Mouse (Mus musculus) thymus, postnatal 4 days (tissue): ENCODE measurements around the gene Lekr1.
A peak's percentile ranks its signal among the peaks of the same experiment; 100 is the strongest.

Experiments used
- DNase-seq: peaks from one replicate; pipeline ENCODE4 v3.0.0; 2021

The Lekr1 gene

DNA sequence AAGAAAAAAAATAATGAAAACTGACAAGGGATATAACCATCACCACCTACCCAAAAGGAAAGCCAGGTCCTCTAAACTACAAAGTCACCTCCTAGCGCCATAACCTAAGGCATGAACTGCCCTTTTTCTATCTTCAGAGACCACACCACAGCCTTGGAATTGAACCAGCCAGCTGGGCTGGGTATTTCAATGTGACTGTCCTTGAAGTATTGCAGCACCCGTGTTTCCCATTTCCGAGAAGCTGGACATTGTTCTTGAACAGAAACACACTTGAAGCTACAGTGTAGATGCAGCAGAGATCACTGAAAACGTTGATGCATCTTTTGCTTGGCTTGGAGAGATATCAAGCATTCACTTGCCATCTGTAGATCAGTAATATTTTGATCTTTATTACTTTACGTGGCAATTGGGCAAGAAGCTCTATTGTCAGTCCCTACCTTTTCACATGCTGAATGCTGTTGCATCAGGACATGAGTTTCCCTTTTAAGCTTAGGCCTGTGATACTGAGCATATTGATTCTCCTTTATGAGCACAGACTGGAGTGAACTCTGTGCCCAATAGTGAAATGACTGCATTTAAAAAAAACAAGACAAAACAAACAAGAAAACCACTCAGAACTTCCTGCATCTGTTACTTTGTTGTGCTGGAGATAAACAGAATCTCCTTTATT is 176.6 kb downstream of the Lekr1 start:
- no peak for DNase-seq

DNA sequence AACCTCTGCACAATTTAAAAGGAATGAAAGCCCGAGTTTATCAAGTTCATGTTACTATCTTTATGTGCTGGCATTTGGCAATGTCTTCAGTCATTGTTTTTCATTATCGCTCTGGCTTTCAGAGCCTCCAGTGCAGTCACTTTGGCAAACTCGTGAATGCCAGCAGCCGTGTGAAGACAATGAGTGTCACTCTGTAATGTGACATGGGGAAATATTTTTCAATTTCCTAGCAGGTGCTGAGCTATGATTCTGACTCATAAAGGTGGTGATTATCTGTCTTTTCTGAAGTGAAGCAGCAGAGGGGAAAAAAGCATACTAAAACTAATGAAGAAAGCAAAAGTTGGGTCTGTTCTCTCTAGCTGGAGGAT is 177.1 kb downstream of the Lekr1 start:
- DNase-seq = no peak

DNA sequence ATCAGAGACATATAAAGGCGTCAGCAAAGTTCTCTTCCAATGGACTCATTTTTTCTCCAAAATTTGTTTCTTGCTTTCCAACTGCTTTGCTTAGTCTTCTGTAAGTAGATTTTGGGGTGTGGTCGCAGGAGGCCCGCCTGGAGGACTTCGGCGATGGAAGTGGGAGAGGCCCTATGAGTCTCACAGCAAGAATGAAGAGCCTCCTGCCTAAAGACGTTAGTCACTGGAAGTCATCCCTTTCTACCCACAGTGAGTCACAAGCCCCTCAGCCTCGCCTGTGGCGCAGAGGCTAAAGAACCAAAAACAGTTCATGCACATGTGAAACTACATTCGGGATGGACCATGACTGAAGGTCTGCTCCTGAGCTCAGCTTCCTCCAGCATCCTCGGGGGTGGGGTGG is 178.3 kb downstream of the Lekr1 start:
- no peak for DNase-seq

DNA sequence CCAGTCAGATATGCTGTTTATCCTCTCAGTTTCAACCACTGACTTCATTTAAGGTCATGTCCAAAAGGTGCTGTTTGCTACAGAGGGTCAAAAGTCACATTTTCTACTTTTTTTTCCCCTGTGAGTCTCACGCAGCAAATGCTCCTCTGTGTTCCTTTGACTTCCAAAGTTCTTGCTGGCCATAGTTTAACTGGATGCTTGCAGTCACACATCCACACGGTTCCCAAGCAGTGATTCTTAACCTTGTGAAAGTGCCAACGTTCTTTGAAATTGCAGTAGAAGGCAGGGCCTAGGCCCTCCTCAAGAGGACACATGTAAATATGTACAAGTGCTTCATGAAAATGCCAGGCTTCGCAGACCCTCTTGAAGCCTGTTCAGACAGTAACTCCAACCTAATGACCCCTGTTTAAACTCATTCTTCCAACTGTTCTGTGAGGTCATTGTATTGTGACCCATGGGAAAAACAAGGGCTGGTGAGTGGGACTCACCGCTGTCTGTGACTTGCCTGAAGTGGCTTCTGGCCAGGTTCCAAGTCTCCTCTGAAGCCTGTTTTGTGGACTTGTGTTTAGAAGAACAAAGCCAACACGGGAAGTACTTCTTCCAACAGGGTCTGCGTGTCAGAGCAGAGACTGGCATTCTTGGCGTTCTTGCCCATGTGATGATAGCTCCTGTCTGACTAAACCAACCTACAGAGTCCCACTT is 179.0 kb downstream of the Lekr1 start:
- DNase-seq = no peak

DNA sequence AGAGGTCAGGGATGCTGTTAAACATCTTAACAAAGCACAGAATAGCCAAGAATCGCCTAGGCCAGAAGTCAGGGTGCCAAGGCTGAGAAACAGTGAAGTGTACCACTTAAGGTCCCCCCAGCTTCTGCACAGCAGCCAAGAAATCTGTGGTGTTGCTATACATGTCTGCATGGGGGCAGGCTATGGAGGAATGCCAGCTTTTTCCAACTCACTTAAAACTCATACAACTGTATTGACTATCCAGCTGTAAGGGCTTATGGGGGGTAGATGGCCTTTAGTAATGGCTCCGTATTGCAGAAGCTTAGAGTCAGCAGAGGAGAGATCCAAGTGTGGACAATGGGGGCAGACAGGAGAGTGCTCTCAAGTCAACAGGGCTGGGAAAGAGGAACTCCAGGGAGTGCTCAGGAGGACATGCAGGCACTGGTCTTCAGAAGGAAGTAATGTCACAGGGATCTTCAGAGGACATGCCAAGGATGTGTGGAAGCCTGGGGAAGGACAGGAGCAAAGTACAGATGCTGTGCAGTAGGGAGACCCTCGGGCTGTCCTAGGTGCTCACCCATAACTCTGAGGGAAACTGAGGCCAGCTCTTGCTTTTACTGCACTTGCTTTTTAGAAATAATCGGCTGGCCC is 181.2 kb downstream of the Lekr1 start:
- DNase-seq = no peak

DNA sequence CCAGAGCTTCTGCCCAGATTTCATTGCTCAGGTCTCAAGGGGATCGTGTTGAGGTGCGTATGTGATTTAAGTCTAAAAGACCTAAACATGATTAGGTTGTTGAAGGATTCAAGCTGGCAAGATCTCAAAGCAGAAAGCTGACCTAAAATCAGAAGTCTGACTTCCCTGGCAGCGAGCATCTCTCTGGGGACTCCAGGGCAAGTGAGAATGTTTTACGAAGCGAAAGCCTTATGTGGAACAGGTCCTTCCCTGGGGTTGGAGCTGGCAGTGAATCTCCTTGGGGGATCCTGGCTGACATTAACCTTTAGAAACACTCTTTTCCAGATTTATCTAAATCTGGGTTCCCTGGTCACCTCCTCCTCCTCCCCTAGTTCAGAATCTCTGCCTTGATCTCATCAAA is 187.7 kb downstream of the Lekr1 start:
- DNase-seq = no peak

DNA sequence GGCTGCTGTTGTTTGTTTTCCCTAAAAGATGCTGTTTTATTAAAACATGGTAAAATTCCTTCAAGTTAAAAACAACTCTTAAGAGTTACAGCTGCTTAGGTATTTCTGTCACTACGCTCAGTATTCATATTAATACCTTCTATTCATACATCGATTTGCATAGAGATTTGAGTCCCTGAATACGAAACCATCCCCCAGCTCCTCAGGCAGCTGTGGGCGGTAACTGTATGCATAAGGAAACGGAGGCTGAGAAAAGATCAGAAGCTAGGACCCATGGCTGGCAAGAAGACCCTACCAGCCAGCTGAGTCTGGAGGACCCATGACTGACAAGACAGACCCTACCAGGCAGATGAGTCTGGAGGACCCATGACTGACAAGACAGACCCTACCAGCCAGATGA is 189.5 kb downstream of the Lekr1 start:
- no peak for DNase-seq

DNA sequence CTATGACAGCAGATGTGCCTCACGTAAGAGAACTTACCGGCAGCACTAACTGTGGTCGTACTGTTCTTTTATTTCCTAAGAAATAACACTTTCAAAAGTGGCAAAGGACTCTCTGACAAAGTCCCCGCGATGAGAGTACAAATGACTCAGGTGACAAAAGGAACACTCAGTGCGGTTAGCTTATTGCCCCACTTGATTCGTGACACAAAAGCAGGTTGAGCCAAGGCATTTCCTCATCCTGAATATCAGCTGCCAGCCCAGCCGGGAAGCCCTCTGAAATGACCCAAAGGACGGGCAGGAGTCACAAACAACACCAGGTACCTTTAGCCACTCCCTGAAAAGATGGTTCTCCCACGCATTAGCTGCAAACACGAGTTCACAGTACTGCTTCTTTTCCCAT is 192.1 kb downstream of the Lekr1 start:
- DNase-seq = no peak

DNA sequence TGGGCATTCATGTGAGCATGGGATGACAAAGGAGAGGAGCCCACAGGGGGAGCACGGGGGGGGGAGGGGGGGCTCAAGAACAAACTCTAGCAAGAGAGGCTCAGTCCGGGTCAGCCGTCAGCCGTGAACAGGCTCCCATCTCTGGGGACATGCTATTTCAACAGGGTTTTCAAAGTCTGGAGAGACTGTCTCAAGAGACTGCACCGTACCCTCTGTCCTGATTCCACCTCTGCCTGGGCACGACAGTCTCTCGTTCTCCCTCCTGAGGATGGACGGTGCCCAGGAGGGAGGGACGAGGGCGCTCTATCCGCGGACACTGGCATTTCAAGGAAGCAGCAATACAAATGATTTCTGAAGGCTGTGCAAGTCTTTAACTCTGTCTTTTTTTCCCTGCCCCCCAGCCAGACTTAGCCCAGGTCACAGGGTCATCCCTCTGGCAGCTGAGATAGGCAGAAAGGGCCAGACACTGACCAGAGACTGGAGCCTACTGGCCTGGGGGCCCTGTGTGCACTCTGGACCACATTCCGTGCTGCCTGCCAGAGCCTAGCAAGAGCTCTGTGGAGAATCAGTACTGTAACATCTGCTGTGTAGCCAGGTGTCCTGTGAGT is 192.8 kb downstream of the Lekr1 start:
- DNase-seq = no peak

DNA sequence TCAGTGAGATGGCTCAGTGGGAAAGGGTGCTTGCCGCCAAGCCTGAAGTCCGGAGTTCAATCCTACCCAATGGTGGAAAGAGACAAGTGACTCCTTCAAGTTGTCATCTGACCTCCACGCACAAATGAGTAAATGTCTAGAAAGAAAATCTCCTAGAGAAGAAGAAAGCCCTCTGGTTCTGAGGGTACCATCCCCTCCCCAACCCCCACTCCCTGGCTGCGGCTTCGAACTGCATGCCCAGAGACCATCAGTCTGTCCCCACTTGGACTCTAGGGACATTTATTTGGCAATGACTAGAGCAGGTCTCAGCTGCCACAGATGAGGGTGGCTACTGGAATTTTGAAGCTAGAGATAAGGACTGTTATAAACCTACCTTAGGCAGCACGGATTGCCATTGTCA is 193.7 kb downstream of the Lekr1 start:
- no peak for DNase-seq

DNA sequence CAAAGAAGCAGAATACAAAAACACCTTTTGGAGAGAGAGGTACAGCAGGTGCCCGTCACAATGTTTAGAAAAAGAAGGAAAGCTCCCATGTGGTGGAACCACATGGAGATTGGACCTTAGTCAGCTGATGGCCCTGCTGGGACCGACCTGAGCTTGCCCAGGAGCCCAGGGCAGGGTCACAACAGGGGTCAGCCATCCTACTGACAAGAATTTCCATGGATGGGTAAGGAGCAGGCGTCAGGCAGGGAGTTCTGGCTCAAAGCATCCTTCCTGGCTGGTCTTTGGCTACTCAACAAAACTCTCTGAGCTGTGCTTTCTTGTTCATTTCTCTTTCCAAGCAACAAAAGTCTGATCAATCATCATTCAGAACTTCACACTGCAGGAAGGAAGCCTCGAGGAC is 194.9 kb downstream of the Lekr1 start:
- no peak for DNase-seq

DNA sequence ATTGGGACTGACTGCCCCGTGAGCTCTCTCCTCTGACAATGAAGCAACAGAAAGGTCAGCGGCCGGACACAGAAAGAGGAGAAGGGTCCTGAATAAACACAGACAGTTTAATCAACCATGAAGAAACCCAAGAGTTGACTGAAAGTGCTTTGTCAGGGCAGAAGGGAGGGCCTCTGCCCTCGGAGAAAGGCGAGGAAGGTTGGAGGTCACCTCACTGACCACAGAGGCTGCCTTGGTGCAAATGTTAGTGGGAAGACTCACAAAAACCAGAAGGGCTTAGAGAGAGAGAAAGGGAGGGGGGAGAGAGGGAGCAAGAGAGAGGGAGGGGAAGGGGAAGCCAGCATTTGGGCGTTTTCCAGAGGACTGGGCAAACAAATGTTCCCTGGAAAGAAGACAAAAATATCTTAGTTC is 195.4 kb downstream of the Lekr1 start:
- DNase-seq = no peak

DNA sequence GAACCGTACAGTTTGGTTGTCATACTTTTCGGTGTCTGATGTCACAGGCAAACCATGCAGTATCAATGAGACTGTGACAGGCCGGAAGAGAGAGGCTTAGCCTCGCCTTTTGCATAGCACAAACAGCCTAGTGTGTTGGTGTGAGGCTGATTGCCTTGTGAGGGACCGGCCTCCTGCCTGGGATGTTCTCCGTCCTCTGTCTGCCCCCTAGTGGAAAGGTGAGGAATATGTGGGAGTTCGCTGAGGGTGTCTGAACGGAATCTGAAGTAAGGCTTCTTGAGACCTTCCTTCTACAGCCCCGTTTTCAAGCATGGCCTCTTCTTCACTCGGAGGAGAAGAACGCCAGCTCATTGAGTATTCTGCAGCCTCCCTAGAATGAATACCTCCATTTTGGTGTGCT is 197.3 kb downstream of the Lekr1 start:
- DNase-seq = peak; percentile 79

DNA sequence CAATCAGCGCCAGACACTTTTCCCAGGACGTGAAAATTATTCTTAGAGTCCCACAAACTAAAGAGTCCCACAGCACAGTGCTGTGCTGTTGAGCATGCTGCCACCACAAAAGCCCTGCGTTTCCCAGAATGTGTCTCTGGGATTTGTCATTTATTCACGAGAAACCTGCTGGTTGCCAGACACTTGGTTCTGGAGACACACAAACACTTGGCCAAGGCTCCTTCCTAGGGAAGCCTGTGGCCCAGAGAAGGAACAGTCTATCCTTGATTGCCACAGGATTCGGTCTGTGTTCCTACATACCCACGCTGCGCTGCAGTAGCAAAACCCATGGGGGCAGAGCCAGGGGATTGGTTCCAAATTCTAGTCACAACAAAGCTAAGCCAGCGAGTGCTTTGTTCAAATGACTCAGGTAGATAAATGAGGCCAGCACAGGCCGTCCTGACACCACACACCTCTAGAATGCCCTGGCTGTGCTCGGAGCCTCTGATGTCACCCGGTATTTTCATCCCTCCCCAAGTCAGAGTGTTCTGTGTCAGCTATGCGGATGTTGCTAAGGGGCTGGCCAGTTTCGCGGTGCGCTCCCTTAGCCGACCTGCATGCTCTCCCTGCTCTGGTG is 197.8 kb downstream of the Lekr1 start:
- no peak for DNase-seq

DNA sequence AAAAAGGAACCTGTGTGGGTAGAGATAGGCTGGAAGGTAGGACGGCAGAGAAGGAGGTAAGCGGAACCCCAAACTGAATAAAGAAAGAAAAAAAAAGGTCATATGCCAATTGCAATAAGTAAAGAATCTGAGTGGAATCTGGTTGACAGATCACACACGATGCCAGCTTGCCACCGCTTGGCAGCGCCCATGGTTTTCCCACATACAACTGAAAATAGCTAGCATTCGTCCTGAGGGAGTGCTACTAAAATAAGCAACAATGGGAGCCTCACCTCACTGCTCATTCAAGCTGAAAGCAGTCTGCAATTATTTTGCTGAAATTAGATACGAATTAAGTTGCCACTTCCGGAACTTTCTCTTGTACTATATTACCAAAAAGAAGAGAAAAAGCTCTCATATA is 202.9 kb downstream of the Lekr1 start:
- no peak for DNase-seq

DNA sequence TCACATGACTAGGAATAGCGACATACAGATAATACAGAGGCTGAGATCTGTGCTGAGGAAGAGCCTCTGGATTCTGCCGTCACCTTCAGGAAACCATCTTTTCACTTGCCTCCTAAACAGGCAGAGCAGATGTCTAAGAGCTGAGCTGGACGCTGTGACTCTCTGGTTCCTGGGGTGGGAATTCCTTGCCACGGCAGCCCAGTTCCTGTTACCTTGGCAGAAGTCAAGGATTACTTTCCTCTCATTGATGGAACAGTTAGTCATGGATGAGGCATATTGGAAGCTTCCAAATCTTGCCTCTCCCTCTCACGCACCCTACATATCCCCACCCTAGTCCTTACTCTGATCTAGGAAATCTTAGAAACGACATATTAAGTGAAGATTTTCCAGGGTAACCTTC is 203.7 kb downstream of the Lekr1 start:
- no peak for DNase-seq

DNA sequence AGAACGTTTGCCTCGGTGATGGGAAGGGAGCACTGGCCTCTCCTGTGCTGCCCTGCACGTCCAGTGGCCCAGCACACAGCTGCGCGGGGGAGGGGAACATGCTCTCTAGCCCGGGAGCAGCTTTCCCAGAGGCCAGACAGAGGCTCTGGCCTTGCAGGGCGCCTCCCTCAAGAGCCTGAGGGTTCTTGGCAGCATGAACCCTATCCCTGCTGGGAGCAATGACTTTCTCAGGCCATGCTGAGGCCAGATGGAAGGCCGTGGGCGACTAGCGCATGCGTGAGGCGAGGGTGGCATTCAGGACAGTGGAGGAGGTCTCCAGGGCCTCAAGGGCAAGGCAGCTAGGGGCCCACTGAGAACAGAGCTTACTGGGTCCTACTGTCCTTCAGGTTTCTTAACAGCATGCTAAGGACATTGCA is 205.2 kb downstream of the Lekr1 start:
- DNase-seq = no peak

DNA sequence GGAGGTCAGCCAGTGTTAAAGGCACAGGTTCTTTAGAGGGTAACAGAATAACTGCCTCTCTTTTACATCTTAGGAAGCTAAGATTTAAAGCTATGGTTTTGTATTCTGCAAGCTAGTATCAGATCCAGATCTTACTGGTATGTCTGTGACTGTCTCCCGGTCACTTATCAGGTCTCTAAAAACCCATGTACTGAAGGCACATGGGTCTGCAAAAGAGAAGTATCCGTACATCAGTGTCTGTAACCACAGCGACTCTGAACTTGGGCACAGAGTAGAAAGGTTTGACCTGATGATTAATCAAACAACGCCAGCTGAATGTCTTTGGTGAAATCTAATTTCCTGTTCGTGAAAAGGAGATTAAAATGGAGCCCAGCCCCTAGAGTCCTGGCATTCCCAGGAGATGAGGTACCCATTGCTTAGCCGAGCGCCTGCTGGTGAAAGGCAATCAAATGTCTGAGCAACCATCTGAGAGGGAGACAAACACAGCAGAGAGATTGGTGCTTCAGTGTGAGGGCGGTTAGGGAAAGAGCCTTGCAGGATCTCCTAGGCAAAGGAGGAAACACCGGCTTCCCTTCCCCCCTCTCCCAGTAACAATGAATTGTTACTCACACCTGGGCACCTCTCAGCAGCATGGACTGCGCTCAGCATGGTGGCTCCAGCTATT is 205.7 kb downstream of the Lekr1 start:
- DNase-seq = no peak

DNA sequence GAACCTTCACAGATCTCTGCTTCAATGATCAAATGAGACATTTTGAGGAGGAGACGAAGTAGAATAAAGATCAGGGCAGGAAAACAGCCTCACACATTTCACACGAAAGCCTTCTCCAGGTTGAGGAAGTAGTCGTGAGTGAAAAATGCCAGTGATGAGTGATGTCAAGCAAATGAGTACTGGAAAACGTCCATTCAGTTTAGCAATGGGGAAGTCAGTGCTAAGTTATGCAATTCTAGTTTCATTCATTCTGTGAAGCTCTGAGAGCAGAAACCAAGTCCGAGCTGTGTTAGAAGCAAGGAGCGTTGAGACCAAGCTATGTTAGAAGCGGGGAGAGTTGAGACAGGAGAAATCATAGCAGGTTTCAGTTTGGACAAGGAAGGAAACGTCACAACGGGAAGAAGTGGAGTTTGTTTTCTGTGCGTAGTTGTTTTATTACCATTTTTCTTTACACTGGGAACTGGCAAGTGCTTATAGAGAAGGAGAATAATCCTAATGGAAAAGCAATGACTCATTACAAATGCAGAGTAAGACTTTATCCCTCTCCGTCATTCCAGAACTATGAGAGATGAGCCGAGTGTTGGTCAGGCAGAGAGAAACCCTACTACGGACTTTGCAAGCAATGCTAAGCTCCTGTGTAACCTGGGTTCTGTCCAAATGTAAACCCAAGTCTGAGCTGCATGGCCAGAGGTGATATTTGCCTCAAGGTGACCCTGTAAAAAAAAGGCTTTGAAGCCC is 207.2 kb downstream of the Lekr1 start:
- no peak for DNase-seq
